Mouse (Mus musculus) c-Kit-negative CD71-positive TER-119-positive erythroid progenitor cells, embryonic 14.5 days (primary cell): ENCODE measurements at regions not wholly inside any gene's neighbourhood (a gene's known extent, or its start where the extent isn't known, plus 50 kb on each side); places are given as distances from the start of the nearest gene placed in this dataset.

Source experiments
- DNase-seq: peaks from one replicate; pipeline ENCODE4 v3.0.0-alpha.2; 2013; ENCODE audit warnings: low read depth, low spot score

- no peak for DNase-seq
Measured at GRCm38 (mm10) chr11:111155023-111155422, 89.1 kb downstream of the Kcnj2 start.

GRCm38 (mm10) chr11:111155747-111156146 is 89.8 kb downstream of the Kcnj2 start:
- DNase-seq = no peak

DNA sequence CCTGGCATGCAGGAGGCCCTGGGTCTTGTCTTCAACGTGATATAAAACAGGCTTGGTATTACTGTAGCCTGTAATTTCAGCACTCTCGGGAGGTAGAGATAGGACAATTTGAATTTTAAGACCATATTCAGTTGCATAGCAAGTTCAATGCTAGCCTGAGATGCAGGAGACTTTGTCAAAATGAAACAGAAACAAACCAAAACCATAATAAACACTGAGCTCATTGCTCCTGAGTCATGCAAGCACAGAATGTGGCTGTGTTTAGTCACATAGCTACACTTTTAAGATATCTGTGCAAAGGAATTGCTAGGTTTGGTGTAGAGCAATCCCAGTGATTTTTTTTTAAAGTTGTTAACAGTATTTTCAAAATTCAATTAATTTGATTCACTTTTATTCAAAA is 93.3 kb downstream of the Kcnj2 start:
- DNase-seq = no peak

DNA sequence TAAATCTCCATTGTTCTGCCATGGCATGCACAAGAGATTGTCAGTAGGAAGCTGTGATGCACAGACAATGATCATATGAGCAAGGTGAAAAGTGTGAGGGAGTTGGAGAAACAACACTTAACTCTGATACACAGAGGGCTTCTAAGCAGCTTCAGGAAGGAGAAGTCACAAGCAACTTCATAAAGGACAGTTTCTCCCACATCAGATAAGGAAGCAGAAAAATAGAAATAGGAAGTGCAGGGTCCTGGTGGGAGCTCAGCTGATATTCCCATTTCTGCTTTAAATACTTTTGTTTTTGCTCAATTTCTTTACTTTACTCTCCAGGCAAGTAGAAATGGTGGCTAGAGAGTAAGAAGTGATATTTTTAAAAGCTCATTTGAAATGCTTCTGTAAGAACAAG is 98.9 kb downstream of the Kcnj2 start:
- DNase-seq = no peak

DNA sequence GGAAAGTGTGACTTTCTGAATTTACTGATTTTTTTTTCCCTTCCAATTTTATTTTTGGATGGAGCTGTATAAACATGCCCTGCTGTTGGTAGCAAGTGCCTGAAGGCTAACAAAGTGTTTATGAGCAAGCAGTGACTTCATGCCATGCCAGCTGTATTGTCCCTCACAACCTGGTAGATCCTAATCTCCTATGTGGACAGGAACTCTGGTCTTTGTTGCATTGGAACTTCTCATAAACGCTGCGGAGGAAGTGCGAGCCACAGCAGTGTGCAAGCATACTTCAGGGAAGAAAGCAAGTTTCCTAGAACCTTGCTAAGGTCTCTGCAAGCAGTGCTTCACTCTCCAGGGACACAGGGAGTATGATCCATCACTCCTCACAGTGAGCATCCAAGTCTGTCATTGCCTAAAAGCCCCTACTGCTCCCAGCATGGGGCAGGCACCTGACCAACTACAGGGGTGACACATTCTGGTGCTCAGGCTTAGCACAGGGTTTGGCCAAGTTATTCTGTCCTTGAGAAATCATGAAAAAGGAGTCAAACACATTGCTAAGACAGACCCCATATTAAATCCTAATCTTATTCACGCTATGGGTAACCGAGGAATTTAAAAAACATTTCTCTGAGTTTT is 104.3 kb downstream of the Kcnj2 start:
- no peak for DNase-seq

- DNase-seq = no peak
Measured at GRCm38 (mm10) chr11:111173525-111173924, 107.6 kb downstream of the Kcnj2 start.

GRCm38 (mm10) chr11:111175566-111175965 is 109.6 kb downstream of the Kcnj2 start:
- no peak for DNase-seq

DNA sequence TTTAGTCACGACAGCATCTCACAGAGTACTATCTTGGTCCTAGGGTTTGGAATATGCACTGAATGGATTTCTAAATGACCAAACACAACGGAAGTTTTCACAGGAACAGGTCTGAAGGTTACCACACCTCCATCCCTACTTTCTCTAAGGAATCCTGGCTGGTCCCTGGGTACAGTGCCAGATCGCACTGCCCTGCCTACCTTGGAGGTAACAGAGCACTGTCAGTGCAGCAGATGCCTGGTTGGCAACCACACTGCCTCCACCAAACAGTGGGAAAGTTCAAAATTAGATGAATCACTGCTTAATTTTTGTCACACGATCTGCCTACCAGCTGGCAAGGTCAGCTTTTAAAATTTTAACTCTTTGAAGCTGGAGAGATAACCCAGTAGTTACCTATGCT is 111.6 kb downstream of the Kcnj2 start:
- no peak for DNase-seq

DNA sequence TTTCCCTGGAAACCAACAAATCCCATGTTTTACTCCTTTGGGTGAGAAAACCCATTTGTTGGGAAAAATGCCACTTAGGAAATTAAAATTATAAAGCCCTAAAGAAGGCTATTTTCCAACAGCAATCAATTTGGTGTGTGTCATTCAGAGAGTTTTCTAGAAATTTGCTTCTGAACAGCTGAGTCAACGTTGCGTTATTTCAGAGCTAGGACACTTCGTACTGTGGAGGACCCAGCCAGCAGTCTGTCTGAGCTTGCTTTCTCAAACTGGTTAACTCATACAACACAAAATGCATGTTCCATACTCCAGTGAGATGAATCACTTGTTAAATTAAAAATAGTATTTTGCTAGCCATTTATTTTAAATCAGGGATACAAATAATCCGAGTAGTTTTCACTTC is 131.5 kb downstream of the Kcnj2 start:
- no peak for DNase-seq

DNA sequence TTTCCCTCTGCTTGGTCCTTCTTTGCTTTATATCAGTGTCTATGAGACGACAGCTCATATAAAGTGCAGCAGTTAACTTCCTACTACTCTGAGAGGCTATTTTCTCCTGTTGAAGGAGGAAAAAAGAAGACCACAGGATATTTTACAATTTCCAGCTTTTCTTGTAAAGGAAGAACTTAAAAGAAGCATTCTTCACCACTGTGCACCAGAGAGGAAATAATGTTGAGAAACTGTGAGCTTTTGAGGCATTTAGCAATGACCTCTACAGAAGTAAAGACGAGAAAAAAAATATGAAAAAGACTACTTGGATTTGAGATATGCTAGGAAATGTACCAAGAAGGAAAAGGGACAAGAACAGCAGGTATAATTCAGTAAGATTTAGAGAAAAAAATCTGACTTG is 134.5 kb downstream of the Kcnj2 start:
- no peak for DNase-seq

- no peak for DNase-seq
Measured at GRCm38 (mm10) chr11:111202780-111203179, 136.8 kb downstream of the Kcnj2 start.

DNA sequence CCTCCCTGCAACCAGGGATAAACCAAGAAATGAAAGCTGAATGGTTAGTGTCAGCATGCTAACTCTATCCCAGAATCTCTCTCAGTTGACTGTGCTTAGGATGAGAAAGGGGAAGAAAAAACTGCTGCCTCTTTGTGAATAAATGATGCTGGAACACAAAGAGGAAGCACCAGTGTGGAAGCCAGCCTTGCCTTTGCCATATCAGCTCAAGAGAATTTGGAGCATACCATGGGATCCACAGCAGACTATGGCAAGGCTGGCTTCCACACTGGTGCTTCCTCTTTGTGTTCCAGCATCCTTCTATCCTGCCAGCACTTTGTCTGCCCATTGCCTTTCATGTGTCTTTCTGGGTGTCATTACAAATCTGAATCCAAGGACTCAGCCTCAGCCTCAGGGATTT is 144.6 kb downstream of the Kcnj2 start:
- no peak for DNase-seq

DNA sequence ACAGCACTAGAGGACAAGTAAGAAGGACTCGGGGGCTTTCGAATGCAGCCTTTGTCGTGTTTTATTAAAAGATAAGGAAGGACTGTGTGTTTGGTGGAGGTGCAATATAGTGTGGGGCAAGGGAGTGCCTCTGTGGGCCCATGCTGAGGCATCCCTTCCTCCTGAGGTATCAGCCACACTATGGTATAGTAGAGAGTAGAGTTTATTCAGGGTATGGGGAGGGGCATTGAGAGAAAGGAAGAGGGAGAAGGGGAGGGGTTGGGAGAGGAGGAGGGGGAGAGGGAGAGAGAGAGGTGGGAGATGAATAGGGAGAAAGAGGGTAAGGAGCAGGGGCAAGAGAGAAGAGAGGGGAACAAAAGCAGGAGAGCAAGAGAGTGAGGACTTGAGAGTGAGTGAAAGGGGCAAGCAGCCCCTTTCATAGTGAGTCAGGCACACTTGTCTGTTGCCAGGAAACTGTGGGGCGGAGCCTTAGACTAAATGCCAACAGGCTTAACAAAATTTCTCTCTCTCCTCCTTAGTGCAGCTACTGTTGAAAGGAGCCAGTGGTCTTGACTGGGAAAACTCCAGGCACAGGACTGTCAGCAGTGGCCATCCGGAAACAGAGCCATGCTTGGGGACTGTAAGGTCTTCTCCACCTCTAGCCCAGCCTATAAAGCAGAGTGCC is 146.2 kb downstream of the Kcnj2 start:
- no peak for DNase-seq

GRCm38 (mm10) chr11:111212702-111213328 is 146.9 kb downstream of the Kcnj2 start:
- no peak for DNase-seq

DNA sequence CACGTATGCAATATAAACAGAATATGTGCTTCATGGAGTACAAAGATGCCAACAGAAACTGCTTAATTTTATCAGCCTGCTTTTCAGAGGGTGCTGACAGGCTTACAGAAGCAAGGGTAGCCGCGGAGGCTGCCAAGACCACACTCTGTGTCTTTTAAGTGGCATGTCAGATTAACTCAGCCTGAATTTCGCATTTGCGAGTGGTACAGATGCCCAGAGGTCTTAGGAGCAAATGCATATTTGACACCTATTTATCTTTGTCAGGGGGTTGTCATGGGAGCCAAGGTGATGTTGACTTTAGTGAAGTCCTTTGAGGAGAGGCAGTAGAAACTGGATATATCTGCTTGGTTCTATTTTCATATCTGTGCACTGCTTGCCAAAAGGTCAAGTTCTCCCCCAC is 149.0 kb downstream of the Kcnj2 start:
- DNase-seq = no peak

- no peak for DNase-seq
Measured at GRCm38 (mm10) chr11:111223834-111224233, 157.9 kb downstream of the Kcnj2 start.

DNA sequence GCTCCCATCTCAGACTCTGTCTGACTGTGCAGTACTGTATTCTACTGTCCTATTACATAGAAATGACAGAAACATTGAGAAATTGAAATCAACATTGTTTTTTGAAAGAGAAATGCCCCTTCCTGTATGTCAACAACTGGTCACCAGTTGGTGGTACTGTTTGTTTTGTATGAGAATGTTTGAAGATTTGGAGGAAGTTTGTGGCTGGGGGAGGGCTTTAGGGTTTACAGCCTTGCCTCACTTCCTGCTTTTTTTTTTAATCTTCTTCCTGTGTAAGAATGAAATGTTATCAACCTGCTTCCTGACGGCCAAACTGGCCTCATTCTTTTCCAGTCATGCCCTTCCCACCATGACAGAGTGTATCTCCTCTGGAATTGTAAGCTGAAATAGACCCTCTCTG is 161.3 kb downstream of the Kcnj2 start:
- no peak for DNase-seq

GRCm38 (mm10) chr11:111236741-111237140 is 170.8 kb downstream of the Kcnj2 start:
- no peak for DNase-seq

- no peak for DNase-seq
Measured at GRCm38 (mm10) chr11:111239784-111240183, 173.8 kb downstream of the Kcnj2 start.

GRCm38 (mm10) chr11:111252226-111252625 is 186.3 kb downstream of the Kcnj2 start:
- DNase-seq = no peak

DNA sequence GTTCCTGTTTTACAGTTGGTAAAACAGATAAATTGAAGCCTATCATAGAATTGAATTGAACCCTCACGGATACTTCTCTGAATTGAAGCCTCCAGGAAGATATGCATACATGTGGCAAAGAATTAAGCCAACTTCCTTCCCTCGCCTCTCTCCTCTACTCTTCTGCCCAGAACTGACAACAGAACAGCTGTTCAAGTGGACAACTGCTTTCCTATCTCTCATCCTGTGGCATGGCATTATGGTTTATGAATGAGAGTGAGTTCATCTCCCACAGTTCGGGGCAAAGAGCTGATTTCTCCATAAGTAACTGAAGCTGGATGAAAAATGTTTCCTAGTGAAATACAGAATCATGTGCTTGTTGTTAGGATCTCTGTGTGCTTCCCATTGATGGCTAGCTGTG is 190.6 kb downstream of the Kcnj2 start:
- no peak for DNase-seq

- no peak for DNase-seq
Measured at GRCm38 (mm10) chr11:111260691-111261383, 194.9 kb downstream of the Kcnj2 start.

DNA sequence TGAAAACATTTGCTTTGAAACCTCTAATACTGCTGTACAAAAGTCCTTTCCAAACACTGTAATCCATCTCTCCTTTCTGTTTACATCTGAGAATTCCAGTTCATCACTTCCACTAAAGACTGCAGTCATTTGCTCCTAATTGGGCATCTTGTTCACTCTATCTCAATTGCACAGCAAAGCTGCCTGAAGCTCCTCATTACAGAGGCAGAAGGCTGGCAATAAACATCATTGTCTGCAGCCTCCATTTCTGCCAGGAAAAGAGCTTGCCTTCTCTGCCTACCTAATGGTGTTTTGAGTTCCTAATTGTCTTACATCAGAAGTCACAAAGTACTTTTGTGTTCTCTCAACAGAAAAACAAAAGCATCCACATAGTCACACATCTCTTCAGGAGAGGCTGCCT is 207.7 kb downstream of the Kcnj2 start:
- no peak for DNase-seq
